Mouse (Mus musculus) small intestine, adult 2 months (tissue): ENCODE measurements around the gene Mgat2. TPM values are rescaled to one million over a fixed set of nuclear protein-coding genes. Genes with fewer than 3 reads are reported as not detected.

ENCODE experiments used
- H3K27ac ChIP-seq: fragments of 200-500 bp; 2 replicates; pipeline ENCODE4 v1.5.1; 2012; ENCODE audit warnings: low read depth, low read length, control low read depth, inconsistent platforms; ENCODE audit not compliant: insufficient read depth
- H3K27me3 ChIP-seq: fragments of 200-500 bp; 2 replicates; pipeline ENCODE4 v1.6.1; 2012; ENCODE audit warnings: mild to moderate bottlenecking, moderate library complexity, low read length, inconsistent platforms; ENCODE audit not compliant: control insufficient read depth, insufficient read depth
- H3K36me3 ChIP-seq: fragments of 200-500 bp; 2 replicates; pipeline ENCODE4 v1.6.1; 2012; ENCODE audit warnings: mild to moderate bottlenecking, low read length, control low read depth, inconsistent platforms; ENCODE audit not compliant: control insufficient read depth, insufficient read depth
- H3K4me1 ChIP-seq: fragments of 200-500 bp; 2 replicates; pipeline ENCODE4 v1.6.1; 2012; ENCODE audit warnings: low read length, inconsistent platforms, mixed read lengths; ENCODE audit not compliant: control insufficient read depth, insufficient read depth, insufficient read length
- H3K4me3 ChIP-seq: fragments of 200-500 bp; 2 replicates; pipeline ENCODE4 v1.5.1; 2012; ENCODE audit warnings: low read depth, mild to moderate bottlenecking, control low read depth, inconsistent platforms, low read length, moderate library complexity
- CTCF ChIP-seq: fragments of 200-500 bp; IDR thresholded peaks from 2 replicates; pipeline ENCODE4 v1.5.1; 2012; ENCODE audit warnings: low read depth, mild to moderate bottlenecking, control low read depth, inconsistent platforms, low read length, moderate library complexity, mixed read lengths; ENCODE audit not compliant: insufficient replicate concordance, insufficient read length; ENCODE audit errors: extremely low read depth
- POLR2A ChIP-seq: fragments of 200-500 bp; IDR thresholded peaks from 2 replicates; pipeline ENCODE4 v1.6.1; 2012; ENCODE audit warnings: low read depth, mild to moderate bottlenecking, control low read depth, inconsistent platforms, low read length, moderate library complexity
- WGBS: fragments of 180-500 bp; shearing (Covaris S2); methylation state at CpG from one replicate; pipeline ENCODE4 v1.1.7; 2018; 5-methylcytosine and 5-hydroxymethylcytosine counted together
- polyA plus RNA-seq: library from polyadenylated mRNA; depleted of rRNA; stranded (reverse); fragments of >200 nt; gene quantifications from 2 replicates; pipeline ENCODE4 v1.2.3, GENCODE M21; 2012; rRNA removed

Gene Mgat2
- polyA plus RNA-seq, 1 experiment, result 20.6 TPM

GRCm38 (mm10) chr12:69235782-69236181, 51.8 kb downstream of the Mgat2 start:
- 61% methylated on average over 6 of the region's 6 CpGs for whole genome bisulfite sequencing

More at GRCm38 (mm10) chr12:69235782-69236181, 51.8 kb downstream of the Mgat2 start:
- no peaks in the 10 kb centered on the region for H3K36me3 ChIP-seq
- H3K4me1 ChIP-seq, result no peaks in the 10 kb centered on the region
- no peak overlapping the region for H3K4me3 ChIP-seq
- TF ChIP-seq CTCF (no peak), POLR2A (no peak)
- no peak overlapping the region for H3K27ac ChIP-seq
- H3K27me3 ChIP-seq, result no peaks in the 10 kb centered on the region

Other genes with a start within 250 kb of the Mgat2 start
- 1,257 and 1,611 TPM in 2 replicates for gene Rps29, start 25.0 kb upstream of the Mgat2 start, polyA plus RNA-seq
- 0.60 and 0.90 TPM in 2 replicates for gene Lrr1, start 15.3 kb upstream of the Mgat2 start, polyA plus RNA-seq
- 59.3 and 66.4 TPM in 2 replicates for gene Rpl36al, start 74 bp upstream of the Mgat2 start, polyA plus RNA-seq
- 0.51 and 1.6 TPM in 2 replicates for gene Gm49383, start 12.9 kb downstream of the Mgat2 start, polyA plus RNA-seq
- gene Dnaaf2, start 14.3 kb downstream of the Mgat2 start, polyA plus RNA-seq, result 0.50 and 0.93 TPM in 2 replicates
- not detected in 2 replicates for gene Gm49384, start 20.1 kb downstream of the Mgat2 start, polyA plus RNA-seq
- gene Pole2, start 44.0 kb downstream of the Mgat2 start, polyA plus RNA-seq, result 0.95 and 3.4 TPM in 2 replicates
- 0.08 and 2.6 TPM in 2 replicates for gene Klhdc1, start 57.0 kb downstream of the Mgat2 start, polyA plus RNA-seq
- 18.9 and 22.6 TPM in 2 replicates for gene Klhdc2, start 112.5 kb downstream of the Mgat2 start, polyA plus RNA-seq
- gene Nemf, start 173.0 kb downstream of the Mgat2 start, polyA plus RNA-seq, result 0.20 and 0.71 TPM in 2 replicates
- 223 and 652 TPM in 2 replicates for gene Arf6, start 188.0 kb downstream of the Mgat2 start, polyA plus RNA-seq
- gene Gm9887, start 188.3 kb downstream of the Mgat2 start, polyA plus RNA-seq, result 1.9 and 5.4 TPM in 2 replicates